Mouse (Mus musculus): ENCODE data around the gene Skint8. TPM values are rescaled to one million over a fixed set of nuclear protein-coding genes. Genes with fewer than 3 reads are reported as not detected.

Gene Skint8
- total RNA-seq, 1 experiment from 2014 or later = not detected

Other genes starting within 250 kb of the Skint8 start
- gene Spata6, start 199.4 kb upstream of the Skint8 start, total RNA-seq (2017) = 26.3 and 31.3 TPM in 2 replicates
- not detected in 2 replicates for gene Slc5a9, start 16.5 kb upstream of the Skint8 start, total RNA-seq (2017)
- not detected in 2 replicates for gene Skint7, start 53.5 kb downstream of the Skint8 start, total RNA-seq (2017)
- not detected in 2 replicates for gene Skint1, start 86.9 kb downstream of the Skint8 start, total RNA-seq (2017)
- gene Skint4, start 152.6 kb downstream of the Skint8 start, total RNA-seq (2017) = not detected in 2 replicates

Measured in hematopoietic stem cell, adult 5-6 weeks (primary cell).